Mouse (Mus musculus) embryonic facial prominence, embryonic 10.5 days (tissue): ENCODE results near the gene Gsta4. TPM values are rescaled to one million over a fixed set of nuclear protein-coding genes. Genes with fewer than 3 reads are reported as not detected.
"Not testable (repeated sequence)": the region's sequence is repeated elsewhere in the genome, so short reads cannot be mapped to it uniquely, and the experiment has no call there.

Source experiments
- DNase-seq: peaks from one replicate; pipeline ENCODE4 v3.0.0-alpha.2; 2017; ENCODE audit warnings: low spot score
- H3K27ac ChIP-seq: fragments of 300-500 bp; sonication (generic); replicated peaks from 2 replicates; pipeline ENCODE4 v1.5.1; 2016; ENCODE audit warnings: mild to moderate bottlenecking
- H3K27me3 ChIP-seq: fragments of 300-500 bp; sonication (generic); replicated peaks from 2 replicates; pipeline ENCODE4 v1.6.1; 2016; ENCODE audit warnings: low read depth, mild to moderate bottlenecking; ENCODE audit not compliant: poor library complexity, severe bottlenecking
- H3K36me3 ChIP-seq: fragments of 300-500 bp; sonication (generic); replicated peaks from 2 replicates; pipeline ENCODE4 v1.6.1; 2016; ENCODE audit warnings: mild to moderate bottlenecking, moderate library complexity
- H3K4me1 ChIP-seq: fragments of 300-500 bp; sonication (generic); 2 replicates; pipeline ENCODE4 v1.6.1; 2016
- H3K4me3 ChIP-seq: fragments of 300-500 bp; sonication (generic); 2 replicates; pipeline ENCODE4 v1.5.1; 2016; ENCODE audit warnings: mild to moderate bottlenecking, moderate library complexity
- H3K9me3 ChIP-seq: fragments of 300-500 bp; sonication (generic); 2 replicates; pipeline ENCODE4 v1.6.1; 2016; ENCODE audit warnings: mild to moderate bottlenecking
- whole genome bisulfite sequencing: fragments of 180-500 bp; shearing (Covaris S2); methylation state at CpG from one replicate; pipeline ENCODE4 v1.1.7; 2016; 5-methylcytosine and 5-hydroxymethylcytosine counted together
- polyA plus RNA-seq: library from polyadenylated mRNA; unstranded; fragments of >200 nt; fragmentation: Nextera tagmentation; extraction: Ambion mirVana; gene quantifications from 2 replicates; pipeline ENCODE4 v1.2.1, GENCODE M21; 2016

Gsta4 gene
- polyA plus RNA-seq, 1 experiment from 2014 or later: 107 TPM

GRCm38 (mm10) chr9:78166694-78167452 is 15.7 kb upstream of the Gsta4 start:
- Histone ChIP-seq H3K27me3 (no peaks in the 10 kb centered on the region), H3K27ac (no peak overlapping the region), H3K36me3 (peaks cover 84% of the 10 kb centered on the region), H3K4me1 (no peaks in the 10 kb centered on the region), H3K4me3 (no peak overlapping the region), H3K9me3 (no peaks in the 10 kb centered on the region)
- no peak for DNase-seq
- 85% methylated on average over 19 of the region's 19 CpGs for WGBS

DNA sequence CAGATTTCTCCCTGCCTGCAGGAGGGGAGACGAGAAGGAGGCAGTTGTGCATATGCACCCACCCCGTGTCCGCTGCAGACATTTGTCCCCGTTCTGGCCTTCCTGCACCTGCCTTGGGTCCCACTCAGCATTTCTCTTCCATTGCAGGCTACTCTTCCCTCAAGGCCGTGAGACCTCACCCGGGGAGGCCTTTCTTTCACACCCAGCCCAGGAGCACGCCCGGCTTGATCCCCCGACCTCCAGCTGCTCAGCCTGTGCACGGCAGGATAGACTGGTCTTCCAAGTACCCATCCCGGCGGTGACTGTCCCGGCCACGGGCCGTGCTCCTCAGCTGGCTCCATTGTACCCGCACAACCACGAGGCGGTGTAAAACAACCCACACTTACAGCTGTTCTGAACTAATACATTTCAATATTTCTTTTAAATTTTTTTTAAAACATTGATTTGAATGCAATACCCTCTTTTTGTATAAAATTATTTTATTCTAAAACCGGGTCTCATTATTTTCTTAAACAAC is 15.1 kb upstream of the Gsta4 start:
- DNase-seq: no peak
- Histone ChIP-seq H3K36me3 (peaks cover 78% of the 10 kb centered on the region), H3K27ac (no peak overlapping the region), H3K9me3 (no peaks in the 10 kb centered on the region), H3K27me3 (no peaks in the 10 kb centered on the region), H3K4me3 (no peak overlapping the region), H3K4me1 (no peaks in the 10 kb centered on the region)
- 89% methylated on average over 19 of the region's 19 CpGs for WGBS

DNA sequence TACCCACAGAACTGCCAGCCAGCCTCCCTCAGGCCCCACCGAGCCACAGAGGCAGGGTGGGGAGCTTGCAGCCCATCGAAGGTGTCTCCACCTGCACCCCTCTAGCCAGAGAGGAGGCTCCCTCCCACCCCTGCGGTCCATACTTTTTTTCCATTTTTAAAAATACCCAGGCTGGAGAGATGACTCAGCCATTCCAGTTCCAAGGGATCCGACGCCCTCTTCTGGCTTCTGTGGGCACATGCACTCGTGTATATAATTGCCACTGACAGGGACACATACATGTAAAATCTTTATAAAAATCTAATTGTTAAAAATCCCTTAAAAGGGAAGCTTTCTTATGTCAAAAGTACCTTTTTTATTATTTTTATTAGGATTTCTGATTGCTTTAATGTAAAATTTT is 13.7 kb upstream of the Gsta4 start:
- DNase-seq: no peak
- WGBS: 94% methylated on average over 6 of the region's 6 CpGs
- Histone ChIP-seq H3K27me3 (no peaks in the 10 kb centered on the region), H3K4me1 (no peaks in the 10 kb centered on the region), H3K9me3 (no peaks in the 10 kb centered on the region), H3K4me3 (no peak overlapping the region), H3K27ac (no peak overlapping the region), H3K36me3 (peaks cover 65% of the 10 kb centered on the region)

- H3K36me3 ChIP-seq: peaks cover 14% of the 10 kb centered on the region
- no peak for DNase-seq
- peaks cover 5% of the 10 kb centered on the region for H3K4me1 ChIP-seq
- no peaks in the 10 kb centered on the region for H3K9me3 ChIP-seq
- H3K27ac ChIP-seq: no peak overlapping the region
- H3K4me3 ChIP-seq: no peak overlapping the region
- H3K27me3 ChIP-seq: no peaks in the 10 kb centered on the region
- WGBS: 55% methylated on average over 1 of the region's 1 CpGs
These were observed 8.6 kb upstream of the Gsta4 start for GRCm38 (mm10) chr9:78174016-78174415.

DNA sequence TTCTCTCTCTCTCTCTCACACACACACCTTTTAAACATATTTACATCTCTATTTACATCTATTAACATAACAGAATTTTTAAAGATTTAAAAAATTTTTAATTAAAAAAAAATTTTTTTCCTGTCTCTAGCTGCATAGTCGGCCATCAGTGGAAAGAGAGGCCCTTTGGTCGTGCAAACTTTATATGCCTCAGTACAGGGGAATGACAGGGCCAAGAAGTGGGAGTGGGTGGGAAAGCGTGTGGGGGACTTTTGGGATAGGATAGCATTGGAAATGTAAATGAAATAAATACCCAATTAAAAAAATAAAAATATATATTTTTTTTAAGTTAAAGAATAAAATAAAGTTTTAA is 7.7 kb upstream of the Gsta4 start:
- WGBS: 45% methylated on average over 3 of the region's 3 CpGs
- H3K27me3 ChIP-seq, DNase-seq, H3K4me3 ChIP-seq, H3K4me1 ChIP-seq, H3K36me3 ChIP-seq, H3K27ac ChIP-seq, H3K9me3 ChIP-seq: not testable (repeated sequence)

GRCm38 (mm10) chr9:78175277-78176200 is 7.0 kb upstream of the Gsta4 start:
- Histone ChIP-seq H3K4me1 (peaks cover 5% of the 10 kb centered on the region), H3K36me3 (peaks cover 3% of the 10 kb centered on the region; the same call in 1 of the 2 replicates), H3K27me3 (no peaks in the 10 kb centered on the region), H3K4me3 (peak overlapping the region; percentile 76), H3K27ac (peak overlapping the region; percentile 96), H3K9me3 (no peaks in the 10 kb centered on the region)
- under 1% methylated on average over 54 of the region's 58 CpGs for WGBS
- DNase-seq: peak; percentile 95

DNA sequence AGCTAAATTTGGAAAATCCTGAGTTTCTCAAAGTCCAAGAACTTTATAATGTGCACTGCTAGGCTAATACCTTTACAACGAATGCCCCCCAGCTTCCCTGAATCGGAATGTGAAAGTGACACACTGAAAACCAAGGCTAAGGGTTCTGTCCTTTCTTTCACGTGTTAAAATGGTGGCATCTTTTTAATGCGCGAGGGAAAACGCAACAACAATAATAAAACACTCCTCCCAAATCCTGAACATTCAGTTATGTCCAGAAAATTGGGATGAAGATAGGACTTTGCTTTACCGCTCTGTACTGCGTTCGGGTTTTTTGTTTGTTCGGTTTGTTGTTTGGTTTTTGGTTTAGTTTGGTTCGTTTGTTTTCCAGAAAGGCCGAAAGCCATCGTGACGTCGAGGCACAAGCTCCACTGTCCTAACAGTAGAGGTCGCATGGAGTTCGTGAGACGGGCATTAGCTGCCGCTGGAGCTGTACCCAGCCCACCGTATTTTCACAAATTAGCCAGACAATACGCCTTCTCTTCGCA is 6.3 kb upstream of the Gsta4 start:
- H3K9me3 ChIP-seq: no peaks in the 10 kb centered on the region
- WGBS: 1% methylated on average over 22 of the region's 22 CpGs
- H3K4me3 ChIP-seq: peak overlapping the region; percentile 76
- no peaks in the 10 kb centered on the region for H3K36me3 ChIP-seq
- peak overlapping the region; percentile 96 for H3K27ac ChIP-seq
- H3K27me3 ChIP-seq: no peaks in the 10 kb centered on the region
- peak; percentile 81 for DNase-seq
- H3K4me1 ChIP-seq: peaks cover 5% of the 10 kb centered on the region

GRCm38 (mm10) chr9:78176831-78177230 is 5.7 kb upstream of the Gsta4 start:
- H3K9me3 ChIP-seq: no peaks in the 10 kb centered on the region
- H3K4me1 ChIP-seq: peaks cover 5% of the 10 kb centered on the region
- no peaks in the 10 kb centered on the region for H3K36me3 ChIP-seq
- peak overlapping the region; percentile 96 for H3K27ac ChIP-seq
- DNase-seq: no peak
- 54% methylated on average over 7 of the region's 7 CpGs for WGBS
- H3K27me3 ChIP-seq: no peaks in the 10 kb centered on the region
- H3K4me3 ChIP-seq: peak overlapping the region; percentile 76

GRCm38 (mm10) chr9:78178197-78178596 is 4.4 kb upstream of the Gsta4 start:
- Histone ChIP-seq H3K4me1 (peaks cover 5% of the 10 kb centered on the region), H3K27me3 (no peaks in the 10 kb centered on the region), H3K9me3 (no peaks in the 10 kb centered on the region), H3K36me3 (no peaks in the 10 kb centered on the region), H3K27ac (no peak overlapping the region), H3K4me3 (no peak overlapping the region)
- DNase-seq: no peak
- WGBS: 78% methylated on average over 5 of the region's 5 CpGs

DNA sequence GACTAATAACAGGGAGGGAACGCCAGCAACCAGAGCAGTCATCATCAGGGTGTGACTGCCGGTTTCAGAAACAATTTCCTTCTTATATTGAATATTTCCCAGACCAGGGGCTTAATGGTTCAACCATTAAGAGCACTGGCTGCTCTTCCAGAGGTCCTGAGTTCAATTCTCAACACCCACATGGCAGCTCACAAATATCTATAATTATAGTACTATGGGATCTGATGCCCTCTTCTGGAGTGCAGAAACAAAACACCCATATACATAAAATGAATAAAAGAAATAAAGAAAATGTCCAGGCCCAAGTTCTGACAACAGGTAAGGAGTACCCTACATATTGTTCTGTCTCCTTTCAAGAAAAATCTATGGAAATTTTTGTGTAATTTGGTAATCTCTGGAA is 3.5 kb upstream of the Gsta4 start:
- no peak overlapping the region for H3K4me3 ChIP-seq
- no peaks in the 10 kb centered on the region for H3K27me3 ChIP-seq
- H3K36me3 ChIP-seq: no peaks in the 10 kb centered on the region
- no peak overlapping the region for H3K27ac ChIP-seq
- peaks cover 5% of the 10 kb centered on the region for H3K4me1 ChIP-seq
- DNase-seq: no peak
- H3K9me3 ChIP-seq: no peaks in the 10 kb centered on the region
- WGBS: 88% methylated on average over 2 of the region's 2 CpGs

GRCm38 (mm10) chr9:78185686-78186085 is 3.1 kb downstream of the Gsta4 start:
- no peaks in the 10 kb centered on the region for H3K36me3 ChIP-seq
- no peak overlapping the region for H3K27ac ChIP-seq
- H3K4me3 ChIP-seq: no peak overlapping the region
- DNase-seq: no peak
- no peaks in the 10 kb centered on the region for H3K9me3 ChIP-seq
- peaks cover 15% of the 10 kb centered on the region for H3K27me3 ChIP-seq
- H3K4me1 ChIP-seq: peaks cover 12% of the 10 kb centered on the region
- WGBS: 90% methylated on average over 9 of the region's 9 CpGs

DNA sequence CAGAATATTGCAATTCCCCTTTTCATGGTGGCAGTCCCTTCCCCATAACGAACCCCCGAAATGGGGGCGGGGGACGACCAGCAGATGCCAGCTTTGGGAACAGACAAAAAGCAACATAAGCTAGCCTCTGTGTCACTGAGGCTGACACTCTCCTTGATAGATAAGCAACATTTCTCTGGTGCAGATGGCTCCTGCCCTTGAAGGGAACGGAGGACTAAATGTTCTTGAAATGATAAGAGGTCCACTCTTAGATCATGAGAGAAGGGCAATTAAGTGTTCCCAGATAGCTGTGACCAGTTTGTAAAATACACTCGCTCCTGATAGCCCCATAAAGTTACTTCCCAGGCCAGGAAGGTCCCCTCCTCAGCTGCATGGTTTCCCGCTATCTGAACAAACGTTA is 6.3 kb downstream of the Gsta4 start:
- no peak for DNase-seq
- H3K27me3 ChIP-seq: peaks cover 18% of the 10 kb centered on the region
- 84% methylated on average over 8 of the region's 8 CpGs for WGBS
- H3K27ac ChIP-seq: no peak overlapping the region
- H3K4me3 ChIP-seq: no peak overlapping the region
- no peaks in the 10 kb centered on the region for H3K9me3 ChIP-seq
- H3K36me3 ChIP-seq: no peaks in the 10 kb centered on the region
- peaks cover 43% of the 10 kb centered on the region for H3K4me1 ChIP-seq
